Mouse (Mus musculus): ENCODE results near the gene Col15a1. TPM values are rescaled to one million over a fixed set of nuclear protein-coding genes. Genes with fewer than 3 reads are reported as not detected.

Col15a1 gene
- polyA plus RNA-seq, 1 experiment: 0.18 TPM

GRCm38 (mm10) chr4:47231322-47231721 is 23.4 kb downstream of the Col15a1 start:
- TF ChIP-seq POLR2A (IDR thresholded peaks at IDR 0.05; ENCODE audit: insufficient read length, low read depth) (no peak), USF1 (IDR thresholded peaks at IDR 0.05; ENCODE audit: low read depth) (no peak), TCF12 (IDR thresholded peaks at IDR 0.05; ENCODE audit: insufficient read depth, poor library complexity, severe bottlenecking) (no peak), MAX (IDR thresholded peaks at IDR 0.05; ENCODE audit: low read depth) (no peak), POLR2AphosphoS2 (IDR thresholded peaks at IDR 0.05; ENCODE audit: insufficient read length, low read depth) (no peak), SRF (IDR thresholded peaks at IDR 0.05; ENCODE audit: control insufficient read depth, insufficient read length, low read depth) (no peak), REST (IDR thresholded peaks at IDR 0.05; ENCODE audit: insufficient read depth, insufficient read length) (no peak), TCF3 (IDR thresholded peaks at IDR 0.05; ENCODE audit: insufficient read length, low read depth) (no peak), MYOD1 (IDR thresholded peaks at IDR 0.05; ENCODE audit: control insufficient read depth in 1 of 3, insufficient read length in 2 of 3, low read depth in 2 of 3) (no peak), E2F4 (IDR thresholded peaks at IDR 0.05; ENCODE audit: insufficient read depth) (no peak), MYOG (IDR thresholded peaks at IDR 0.05; ENCODE audit: control insufficient read depth in 1 of 3, insufficient read depth in 1 of 3, insufficient read length in 2 of 3, low read depth in 2 of 3) (no peak), CEBPB (IDR thresholded peaks at IDR 0.05; ENCODE audit: insufficient read depth, poor library complexity, severe bottlenecking) (no peak)

DNA sequence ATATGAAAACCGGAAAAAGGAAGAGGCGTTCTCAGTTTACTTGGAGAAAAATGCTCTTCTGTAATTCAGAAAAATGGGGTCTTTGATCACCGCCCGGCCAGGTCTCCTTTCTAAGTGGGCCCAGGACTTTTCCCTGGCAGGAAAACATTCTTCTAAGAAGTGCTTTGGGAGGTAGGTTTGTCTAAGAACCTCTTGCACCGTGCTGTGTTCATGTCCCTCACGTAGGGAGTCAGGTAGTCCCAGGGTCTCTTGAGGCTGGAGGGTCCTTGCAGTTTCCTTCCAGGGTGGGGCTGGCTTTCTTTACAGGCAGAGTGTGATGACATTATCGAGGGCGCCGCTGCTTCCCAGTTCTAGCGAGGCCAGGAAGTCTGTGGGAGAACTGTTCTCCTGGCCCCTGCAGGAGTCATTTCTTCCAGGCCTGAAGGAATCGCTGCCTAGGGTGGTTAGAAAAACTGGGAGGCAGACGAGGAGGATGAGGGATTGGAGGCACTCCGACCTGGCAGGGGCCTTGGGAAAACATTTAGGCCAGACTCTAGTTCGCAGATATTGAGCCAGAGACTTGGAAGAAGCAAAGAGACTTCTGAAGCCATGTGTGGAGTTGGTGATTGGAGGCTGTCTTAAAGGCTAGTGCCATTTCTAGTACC is 25.4 kb downstream of the Col15a1 start:
- TF ChIP-seq TCF3 (IDR thresholded peaks at IDR 0.05; ENCODE audit: insufficient read length, low read depth): no peak
- no peak for TF ChIP-seq POLR2A (IDR thresholded peaks at IDR 0.05; ENCODE audit: insufficient read length, low read depth)
- no peak for TF ChIP-seq USF1 (IDR thresholded peaks at IDR 0.05; ENCODE audit: low read depth)
- no peak for TF ChIP-seq REST (IDR thresholded peaks at IDR 0.05; ENCODE audit: insufficient read depth, insufficient read length)
- no peak for TF ChIP-seq MYOG (IDR thresholded peaks at IDR 0.05; ENCODE audit: control insufficient read depth in 1 of 3, insufficient read depth in 1 of 3, insufficient read length in 2 of 3, low read depth in 2 of 3)
- no peak for TF ChIP-seq MAX (IDR thresholded peaks at IDR 0.05; ENCODE audit: low read depth)
- no peak for TF ChIP-seq E2F4 (IDR thresholded peaks at IDR 0.05; ENCODE audit: insufficient read depth)
- TF ChIP-seq TCF12 (IDR thresholded peaks at IDR 0.05; ENCODE audit: insufficient read depth, poor library complexity, severe bottlenecking): no peak
- no peak for TF ChIP-seq CEBPB (IDR thresholded peaks at IDR 0.05; ENCODE audit: insufficient read depth, poor library complexity, severe bottlenecking)
- TF ChIP-seq POLR2AphosphoS2 (IDR thresholded peaks at IDR 0.05; ENCODE audit: insufficient read length, low read depth): no peak
- TF ChIP-seq SRF (IDR thresholded peaks at IDR 0.05; ENCODE audit: control insufficient read depth, insufficient read length, low read depth): no peak
- Histone ChIP-seq H3K4me3 (no peak overlapping the region), H3K4me2 (ENCODE audit: low read depth) (no peak overlapping the region), H3K36me3 (ENCODE audit: control insufficient read depth, insufficient read depth) (no peaks in the 10 kb centered on the region), H3K79me2 (ENCODE audit: control insufficient read depth, insufficient read depth) (no peaks in the 10 kb centered on the region), H3ac (ENCODE audit: control insufficient read depth, insufficient read length) (no peak overlapping the region), H3K27me3 (ENCODE audit: control insufficient read depth, insufficient read depth, insufficient read length) (peaks cover 14% of the 10 kb centered on the region)

More at GRCm38 (mm10) chr4:47231322-47231721, 23.4 kb downstream of the Col15a1 start:
- no peaks in the 10 kb centered on the region for H3K36me3 ChIP-seq (ENCODE audit: control insufficient read depth, insufficient read depth)
- peaks cover 9% of the 10 kb centered on the region for H3K27me3 ChIP-seq (ENCODE audit: control insufficient read depth, insufficient read depth, insufficient read length)
- H3K79me2 ChIP-seq (ENCODE audit: control insufficient read depth, insufficient read depth): no peaks in the 10 kb centered on the region
- H3K4me3 ChIP-seq: no peak overlapping the region
- no peak overlapping the region for H3ac ChIP-seq (ENCODE audit: control insufficient read depth, insufficient read length)
- H3K4me2 ChIP-seq (ENCODE audit: low read depth): no peak overlapping the region

DNA sequence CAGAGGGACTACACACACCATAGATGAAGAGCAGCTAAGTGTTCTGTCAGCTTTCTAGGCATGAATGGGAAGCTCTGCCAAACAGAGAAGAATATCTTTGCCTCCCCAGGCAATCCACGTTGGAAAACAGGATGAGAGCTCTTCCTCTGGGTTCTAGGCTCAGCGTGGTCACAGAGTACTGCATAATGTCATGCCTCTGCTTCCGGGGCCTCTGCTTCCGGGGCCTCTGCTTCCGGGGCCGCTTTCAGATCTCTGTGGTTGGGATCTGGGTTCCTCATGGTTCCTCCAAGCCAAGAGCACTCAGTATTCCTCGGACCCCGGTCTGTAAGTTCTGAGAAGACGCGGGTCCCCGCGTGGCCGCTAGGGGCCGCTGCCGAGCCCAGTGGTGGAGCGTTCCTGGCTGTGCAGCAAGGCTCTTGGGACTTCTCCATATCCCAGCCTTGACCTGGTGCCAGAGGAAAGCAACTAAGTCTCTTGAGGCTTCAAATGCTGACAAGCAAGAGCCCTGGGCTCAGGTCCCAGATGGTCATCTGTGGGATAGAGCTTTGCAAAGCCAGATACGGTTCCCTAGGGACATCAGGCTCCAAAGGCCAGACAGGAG is 26.8 kb downstream of the Col15a1 start:
- Histone ChIP-seq H3ac (ENCODE audit: control insufficient read depth, insufficient read length) (no peak overlapping the region), H3K36me3 (ENCODE audit: control insufficient read depth, insufficient read depth) (no peaks in the 10 kb centered on the region), H3K4me3 (no peak overlapping the region), H3K79me2 (ENCODE audit: control insufficient read depth, insufficient read depth) (no peaks in the 10 kb centered on the region), H3K27me3 (ENCODE audit: control insufficient read depth, insufficient read depth, insufficient read length) (peaks cover 14% of the 10 kb centered on the region), H3K4me2 (ENCODE audit: low read depth) (no peak overlapping the region)
- no peak for TF ChIP-seq USF1 (IDR thresholded peaks at IDR 0.05; ENCODE audit: low read depth)
- TF ChIP-seq SRF (IDR thresholded peaks at IDR 0.05; ENCODE audit: control insufficient read depth, insufficient read length, low read depth): no peak
- TF ChIP-seq POLR2AphosphoS2 (IDR thresholded peaks at IDR 0.05; ENCODE audit: insufficient read length, low read depth): no peak
- no peak for TF ChIP-seq TCF12 (IDR thresholded peaks at IDR 0.05; ENCODE audit: insufficient read depth, poor library complexity, severe bottlenecking)
- TF ChIP-seq E2F4 (IDR thresholded peaks at IDR 0.05; ENCODE audit: insufficient read depth): no peak
- no peak for TF ChIP-seq TCF3 (IDR thresholded peaks at IDR 0.05; ENCODE audit: insufficient read length, low read depth)
- TF ChIP-seq MAX (IDR thresholded peaks at IDR 0.05; ENCODE audit: low read depth): no peak
- no peak for TF ChIP-seq REST (IDR thresholded peaks at IDR 0.05; ENCODE audit: insufficient read depth, insufficient read length)
- no peak for TF ChIP-seq POLR2A (IDR thresholded peaks at IDR 0.05; ENCODE audit: insufficient read length, low read depth)
- no peak for TF ChIP-seq MYOG (IDR thresholded peaks at IDR 0.05; ENCODE audit: control insufficient read depth in 1 of 3, insufficient read depth in 1 of 3, insufficient read length in 2 of 3, low read depth in 2 of 3)
- TF ChIP-seq CEBPB (IDR thresholded peaks at IDR 0.05; ENCODE audit: insufficient read depth, poor library complexity, severe bottlenecking): no peak
- TF ChIP-seq MYOD1 (IDR thresholded peaks at IDR 0.05; ENCODE audit: control insufficient read depth in 1 of 3, insufficient read length in 2 of 3, low read depth in 2 of 3): no peak

GRCm38 (mm10) chr4:47235312-47235711 is 27.4 kb downstream of the Col15a1 start:
- Histone ChIP-seq H3K27me3 (ENCODE audit: control insufficient read depth, insufficient read depth, insufficient read length) (peaks cover 14% of the 10 kb centered on the region), H3K79me2 (ENCODE audit: control insufficient read depth, insufficient read depth) (no peaks in the 10 kb centered on the region), H3ac (ENCODE audit: control insufficient read depth, insufficient read length) (no peak overlapping the region), H3K4me3 (no peak overlapping the region), H3K4me2 (ENCODE audit: low read depth) (no peak overlapping the region), H3K36me3 (ENCODE audit: control insufficient read depth, insufficient read depth) (no peaks in the 10 kb centered on the region)
- TF ChIP-seq USF1 (IDR thresholded peaks at IDR 0.05; ENCODE audit: low read depth): no peak
- TF ChIP-seq MYOD1 (IDR thresholded peaks at IDR 0.05; ENCODE audit: control insufficient read depth in 1 of 3, insufficient read length in 2 of 3, low read depth in 2 of 3): no peak
- TF ChIP-seq TCF3 (IDR thresholded peaks at IDR 0.05; ENCODE audit: insufficient read length, low read depth): no peak

All from myocyte (in vitro differentiated cells).